Mouse (Mus musculus): ENCODE data around the gene Man1c1.

The Man1c1 gene

DNA sequence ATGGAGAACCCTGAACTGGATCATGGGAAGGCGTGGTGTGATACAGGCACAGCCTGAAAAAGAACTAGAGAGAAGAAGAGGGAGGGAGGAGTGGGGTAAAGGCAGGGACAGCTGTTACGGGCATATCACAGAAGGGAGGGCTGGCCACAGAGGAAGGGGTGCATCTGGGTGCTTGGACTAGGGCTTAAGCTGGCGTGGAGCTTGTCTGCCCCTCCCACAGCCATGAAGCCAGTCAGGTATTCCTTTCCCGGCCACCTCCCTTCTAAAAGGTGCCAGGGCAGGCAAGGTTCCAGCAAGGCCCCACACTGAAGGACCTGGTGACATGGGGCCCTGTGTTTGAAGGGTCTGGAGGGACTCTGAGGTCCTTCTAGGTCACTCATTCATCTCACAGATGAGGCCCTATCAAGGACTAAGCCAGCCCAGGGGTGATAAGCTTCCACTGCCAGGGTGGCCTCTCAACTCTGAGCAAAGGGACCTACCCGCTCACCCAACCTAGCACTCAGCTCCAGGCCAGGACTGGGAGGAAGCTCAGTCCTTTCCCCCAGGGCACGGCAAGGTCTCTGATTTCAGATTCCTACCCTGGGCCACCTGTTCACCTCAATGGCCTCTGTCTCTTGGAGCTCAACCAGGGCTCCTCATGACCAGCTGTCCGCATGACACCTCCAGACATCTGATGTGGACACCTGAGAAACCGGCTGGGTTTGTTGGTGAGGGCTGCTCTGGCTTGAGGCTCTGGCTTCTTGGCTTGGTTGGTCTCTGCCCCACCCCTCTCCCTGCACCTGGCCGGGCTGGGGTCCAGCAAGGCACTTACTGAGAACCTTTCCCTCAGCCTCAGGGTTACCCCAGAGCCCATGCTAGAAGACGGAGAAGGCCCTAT lies 107.0 kb downstream of the Man1c1 start:
- no peak for TF ChIP-seq GATA4 (IDR thresholded peaks at IDR 0.05; ENCODE audit: insufficient replicate concordance, low read length)

GRCm38 (mm10) chr4:134594731-134595439 lies 109.2 kb downstream of the Man1c1 start:
- TF ChIP-seq GATA4 (IDR thresholded peaks at IDR 0.05; ENCODE audit: insufficient replicate concordance, low read length) = no peak

DNA sequence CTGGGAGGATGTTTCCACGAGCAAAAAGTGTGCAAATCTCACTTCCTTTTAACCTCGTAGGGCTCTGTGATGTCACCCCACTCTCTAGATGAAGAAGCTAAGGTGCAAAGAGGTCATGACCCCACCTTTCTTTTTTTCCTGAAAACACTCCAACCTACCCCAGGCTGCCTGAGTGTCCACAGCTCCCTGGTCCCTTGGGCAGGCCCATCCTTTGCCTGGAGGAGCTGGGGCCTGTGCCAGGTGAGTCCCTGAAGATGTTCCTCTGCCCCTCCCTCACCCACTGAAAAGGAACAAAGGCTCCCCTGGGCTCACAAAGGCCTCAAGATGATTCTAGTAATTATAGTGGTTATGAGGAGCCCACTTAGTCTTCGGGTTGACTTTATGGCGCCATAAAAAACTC lies 111.6 kb downstream of the Man1c1 start:
- no peak for TF ChIP-seq GATA4 (IDR thresholded peaks at IDR 0.05; ENCODE audit: insufficient replicate concordance, low read length)

GRCm38 (mm10) chr4:134591506-134592061 lies 112.5 kb downstream of the Man1c1 start:
- no peak for TF ChIP-seq GATA4 (IDR thresholded peaks at IDR 0.05; ENCODE audit: insufficient replicate concordance, low read length)

GRCm38 (mm10) chr4:134590227-134590926 lies 113.7 kb downstream of the Man1c1 start:
- no peak for TF ChIP-seq GATA4 (IDR thresholded peaks at IDR 0.05; ENCODE audit: insufficient replicate concordance, low read length)

- TF ChIP-seq GATA4 (IDR thresholded peaks at IDR 0.05; ENCODE audit: insufficient replicate concordance, low read length) = no peak
Measured at GRCm38 (mm10) chr4:134589786-134590185, 114.3 kb downstream of the Man1c1 start.

DNA sequence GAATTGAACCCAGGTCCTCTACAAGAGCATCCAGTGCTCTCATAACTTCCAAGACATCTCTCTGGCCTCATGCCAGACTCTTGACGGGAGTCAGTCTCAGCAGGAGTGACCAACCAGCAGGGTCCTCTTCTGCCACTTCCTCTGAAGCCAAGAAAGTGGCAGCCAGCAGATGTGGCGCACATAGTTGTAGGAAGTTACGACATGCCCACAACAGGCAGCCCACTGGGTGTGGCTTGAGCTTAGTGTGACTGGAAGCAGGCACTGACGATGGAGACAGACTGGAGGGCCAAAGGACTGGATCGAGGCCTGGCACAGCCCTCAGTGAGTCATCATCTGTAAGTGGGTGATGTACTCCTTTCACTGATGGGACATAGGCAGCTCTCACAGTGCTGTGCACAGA lies 115.1 kb downstream of the Man1c1 start:
- no peak for TF ChIP-seq GATA4 (IDR thresholded peaks at IDR 0.05; ENCODE audit: insufficient replicate concordance, low read length)

DNA sequence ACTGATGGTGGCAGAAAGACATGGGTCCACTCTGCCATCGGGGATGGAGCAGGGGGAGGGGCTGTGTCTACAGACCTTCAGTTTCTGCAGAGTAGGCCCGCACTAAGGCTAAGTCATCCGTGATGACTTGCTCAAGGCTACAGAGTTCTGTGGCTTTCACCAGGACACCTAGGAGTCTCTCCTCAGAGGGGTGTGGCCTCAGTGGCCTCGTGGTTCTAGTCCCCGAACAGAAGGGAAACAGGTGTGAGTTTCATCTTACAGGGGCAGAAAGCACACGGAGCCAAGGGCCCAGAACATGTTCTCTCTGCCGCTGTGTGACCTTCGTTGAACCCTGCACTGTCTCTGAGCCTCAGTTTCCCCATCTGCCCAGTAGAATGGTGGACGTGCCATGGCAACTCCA lies 115.8 kb downstream of the Man1c1 start:
- no peak for TF ChIP-seq GATA4 (IDR thresholded peaks at IDR 0.05; ENCODE audit: insufficient replicate concordance, low read length)

- TF ChIP-seq GATA4 (IDR thresholded peaks at IDR 0.05; ENCODE audit: insufficient replicate concordance, low read length) = no peak
Measured at GRCm38 (mm10) chr4:134587636-134588197, 116.4 kb downstream of the Man1c1 start.

- no peak for TF ChIP-seq GATA4 (IDR thresholded peaks at IDR 0.05; ENCODE audit: insufficient replicate concordance, low read length)
Measured at GRCm38 (mm10) chr4:134586631-134587030, 117.5 kb downstream of the Man1c1 start.

DNA sequence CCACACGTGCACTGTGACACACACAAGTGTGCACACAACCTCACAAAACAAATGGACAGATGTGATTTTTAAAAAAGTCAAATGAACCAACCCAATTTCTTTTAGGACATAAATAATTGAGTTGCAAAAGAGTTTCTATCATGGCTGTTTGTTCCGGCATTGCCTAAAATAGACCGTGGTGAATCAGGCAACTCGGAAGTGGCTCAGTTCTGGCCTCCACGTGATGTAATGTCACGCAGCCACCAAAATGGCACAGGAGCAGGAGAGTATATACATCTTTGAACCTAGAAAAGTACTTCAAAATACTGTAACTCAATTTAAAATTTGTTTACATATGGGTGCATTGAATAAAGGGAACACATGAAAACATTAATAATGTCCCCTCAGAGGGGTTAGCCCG lies 118.0 kb downstream of the Man1c1 start:
- TF ChIP-seq GATA4 (IDR thresholded peaks at IDR 0.05; ENCODE audit: insufficient replicate concordance, low read length) = no peak

DNA sequence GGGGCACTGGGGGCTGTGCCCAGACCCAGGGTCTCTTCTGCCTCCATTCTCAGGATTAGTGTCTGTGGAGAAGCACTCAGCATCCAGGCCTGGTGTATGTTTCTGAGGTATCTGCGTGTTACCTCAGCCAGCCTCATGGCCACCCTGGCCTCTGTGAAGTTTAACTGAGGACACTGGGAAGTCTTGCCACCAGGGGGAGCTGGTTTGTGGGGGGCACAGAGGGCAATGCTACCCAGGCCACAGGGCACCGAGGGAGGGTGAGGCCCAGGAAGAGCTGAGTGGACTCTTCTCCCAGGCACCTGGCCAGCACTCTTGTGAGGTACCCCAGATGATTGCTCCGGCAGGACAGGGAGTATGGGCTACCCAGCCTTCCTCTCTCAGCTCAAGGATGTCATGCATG lies 120.6 kb downstream of the Man1c1 start:
- TF ChIP-seq GATA4 (IDR thresholded peaks at IDR 0.05; ENCODE audit: insufficient replicate concordance, low read length) = no peak

DNA sequence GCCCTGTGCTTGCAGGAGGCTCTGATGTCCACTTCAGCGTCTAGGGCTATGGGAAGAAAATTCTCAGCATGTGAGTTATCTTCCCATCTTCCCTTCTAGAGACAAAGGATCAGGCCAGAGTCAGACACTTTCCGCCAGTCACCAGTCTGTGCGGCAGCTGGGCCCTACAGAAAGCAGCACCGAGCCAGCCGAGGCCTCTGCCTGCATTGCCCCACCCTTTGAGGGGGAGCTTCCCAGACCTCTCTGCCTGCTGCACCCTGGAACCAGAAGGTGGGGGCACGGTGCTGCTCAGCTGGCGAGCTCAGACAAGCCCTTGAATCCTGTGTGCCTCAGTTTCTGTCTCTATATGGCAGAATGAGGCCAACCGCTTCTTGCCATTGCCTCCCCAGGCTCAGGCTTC lies 122.7 kb downstream of the Man1c1 start:
- TF ChIP-seq GATA4 (IDR thresholded peaks at IDR 0.05; ENCODE audit: insufficient replicate concordance, low read length) = no peak

- TF ChIP-seq GATA4 (IDR thresholded peaks at IDR 0.05; ENCODE audit: insufficient replicate concordance, low read length) = no peak
Measured at GRCm38 (mm10) chr4:134580351-134581148, 123.5 kb downstream of the Man1c1 start.

All from liver, adult (tissue).